Mouse (Mus musculus) lung, postnatal 25 days (tissue): Measurements from ENCODE around the gene Map3k14.

ENCODE experiments used
- DNase-seq: peaks from one replicate; pipeline ENCODE4 v3.0.0; 2022; ENCODE audit warnings: low spot score

Map3k14 gene

GRCm38 (mm10) chr11:103208458-103208857 lies 58.8 kb downstream of the Map3k14 start, which contains the start of gene 1700023F06Rik:
1700023F06Rik (minus strand) TSS chr11:103208558.
- DNase-seq = no peak

- DNase-seq = no peak
Measured at GRCm38 (mm10) chr11:103206203-103206602, 61.1 kb downstream of the Map3k14 start.

GRCm38 (mm10) chr11:103202376-103202775 lies 64.9 kb downstream of the Map3k14 start:
- no peak for DNase-seq

- no peak for DNase-seq
Measured at GRCm38 (mm10) chr11:103201664-103202063, 65.6 kb downstream of the Map3k14 start.

- DNase-seq = no peak
Measured at GRCm38 (mm10) chr11:103198911-103199803, 68.1 kb downstream of the Map3k14 start.

- DNase-seq = no peak
Measured at GRCm38 (mm10) chr11:103198339-103198738, 68.9 kb downstream of the Map3k14 start.

- DNase-seq = no peak
Measured at GRCm38 (mm10) chr11:103197340-103197739, 69.9 kb downstream of the Map3k14 start.

GRCm38 (mm10) chr11:103195656-103196055 lies 71.6 kb downstream of the Map3k14 start:
- DNase-seq = no peak

- no peak for DNase-seq
Measured at GRCm38 (mm10) chr11:103195236-103195635, 72.0 kb downstream of the Map3k14 start.

GRCm38 (mm10) chr11:103193825-103194168 lies 73.5 kb downstream of the Map3k14 start:
- DNase-seq = no peak

- no peak for DNase-seq
Measured at GRCm38 (mm10) chr11:103192956-103193824, 74.1 kb downstream of the Map3k14 start.

- DNase-seq = no peak
Measured at GRCm38 (mm10) chr11:103192230-103192955, 74.9 kb downstream of the Map3k14 start.

GRCm38 (mm10) chr11:103184891-103185290 lies 82.4 kb downstream of the Map3k14 start:
- DNase-seq = peak; percentile 50

- no peak for DNase-seq
Measured at GRCm38 (mm10) chr11:103181911-103182310, 85.4 kb downstream of the Map3k14 start.

GRCm38 (mm10) chr11:103181349-103181748 lies 85.9 kb downstream of the Map3k14 start:
- no peak for DNase-seq

GRCm38 (mm10) chr11:103180426-103180825 lies 86.8 kb downstream of the Map3k14 start:
- no peak for DNase-seq

- no peak for DNase-seq
Measured at GRCm38 (mm10) chr11:103178748-103179147, 88.5 kb downstream of the Map3k14 start.

- DNase-seq = peak; percentile 57
Measured at GRCm38 (mm10) chr11:103177815-103178485, 89.3 kb downstream of the Map3k14 start.

GRCm38 (mm10) chr11:103177216-103177615 lies 90.1 kb downstream of the Map3k14 start:
- no peak for DNase-seq

GRCm38 (mm10) chr11:103176510-103176909 lies 90.8 kb downstream of the Map3k14 start:
- DNase-seq = no peak

GRCm38 (mm10) chr11:103175688-103176442 lies 91.4 kb downstream of the Map3k14 start:
- no peak for DNase-seq
